Mouse (Mus musculus) urinary bladder, adult 2 months (tissue): ENCODE results near the gene Zfp658. TPM values are rescaled to one million over a fixed set of nuclear protein-coding genes. Genes with fewer than 3 reads are reported as not detected.
A peak's percentile ranks its signal among the peaks of the same experiment; 100 is the strongest.

ENCODE experiments used
- DNase-seq: peaks from one replicate; pipeline ENCODE4 v3.0.0; 2022; ENCODE audit warnings: low spot score
- polyA plus RNA-seq: library from polyadenylated mRNA; depleted of rRNA; stranded (reverse); fragments of >200 nt; gene quantifications from 2 replicates; pipeline ENCODE4 v1.2.3, GENCODE M21; 2012; rRNA removed

Gene Zfp658
- polyA plus RNA-seq, 1 experiment = 4.3 TPM

- no peak for DNase-seq
Measured at GRCm38 (mm10) chr7:43580526-43580925, 18.5 kb downstream of the Zfp658 start.

DNA sequence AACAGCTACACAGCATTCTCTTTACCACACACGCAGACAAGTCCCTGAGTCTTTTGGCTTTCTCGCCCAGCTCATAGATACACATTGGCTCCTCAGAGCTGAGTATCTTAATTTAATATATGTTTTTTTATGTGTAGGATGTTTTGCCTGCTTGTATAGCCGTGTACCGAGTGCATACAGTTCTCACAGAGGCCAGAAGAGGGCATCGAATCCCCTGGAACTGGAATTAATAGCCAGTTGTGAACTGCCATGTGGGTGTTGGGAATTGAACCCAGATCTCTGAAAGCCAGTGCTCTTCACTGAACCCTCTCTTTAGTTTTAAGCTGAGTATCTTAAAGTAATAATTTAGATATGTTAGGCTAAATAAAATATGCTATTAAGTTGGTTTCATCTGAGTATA, 22.7 kb downstream of the Zfp658 start:
- DNase-seq = no peak

- no peak for DNase-seq
Measured at GRCm38 (mm10) chr7:43601884-43602283, 39.8 kb downstream of the Zfp658 start.

GRCm38 (mm10) chr7:43606896-43607742, 45.1 kb downstream of the Zfp658 start, which contains the start of gene Zfp819:
Zfp819 (plus strand) TSS chr7:43607169.
- DNase-seq = peak; percentile 23

- DNase-seq = no peak
Measured at GRCm38 (mm10) chr7:43607743-43608287, 45.8 kb downstream of the Zfp658 start.

- no peak for DNase-seq
Measured at GRCm38 (mm10) chr7:43608316-43608824, 46.3 kb downstream of the Zfp658 start.

DNA sequence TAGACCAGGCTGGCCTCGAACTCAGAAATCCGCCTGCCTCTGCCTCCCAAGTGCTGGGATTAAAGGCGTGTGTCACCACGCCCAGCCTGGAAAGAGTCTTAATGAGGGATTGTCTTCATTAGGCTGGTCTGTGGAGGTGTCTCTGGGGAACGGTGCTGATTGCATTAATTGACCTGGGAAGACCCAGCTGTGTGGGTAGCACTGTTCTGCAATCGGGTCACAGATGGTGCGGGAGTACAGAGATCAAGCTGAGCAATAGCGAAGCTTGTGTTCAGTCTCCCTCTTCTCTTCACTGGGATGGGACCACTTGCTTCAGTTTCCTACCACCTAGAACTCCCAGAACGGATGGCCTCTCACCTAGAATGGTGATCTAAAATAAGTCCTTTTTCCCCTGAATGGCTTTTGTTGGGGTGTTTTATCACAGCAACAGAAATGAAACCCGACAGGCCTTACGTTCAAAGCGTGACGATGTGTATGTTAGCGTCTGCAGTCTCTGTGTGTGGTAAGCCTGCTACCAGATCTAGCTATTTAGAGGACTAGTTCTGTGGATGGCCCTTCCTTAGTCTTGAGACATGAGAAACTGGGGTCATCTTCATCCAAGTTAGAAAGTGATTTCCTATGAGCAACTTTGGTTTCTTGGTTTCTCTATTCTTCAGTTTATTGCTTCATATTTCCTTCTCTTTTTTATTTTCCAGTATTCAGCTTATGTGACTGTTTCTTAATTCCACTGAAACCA, 51.9 kb downstream of the Zfp658 start:
- no peak for DNase-seq

- DNase-seq = no peak
Measured at GRCm38 (mm10) chr7:43622927-43623326, 60.9 kb downstream of the Zfp658 start.

GRCm38 (mm10) chr7:43623819-43624218, 61.8 kb downstream of the Zfp658 start:
- DNase-seq = no peak

Other genes with a start within 250 kb of the Zfp658 start
- 11.9 and 13.1 TPM in 2 replicates for gene Zfp715, start 249.0 kb upstream of the Zfp658 start, polyA plus RNA-seq
- 0.30 and 0.50 TPM in 2 replicates for gene Siglecf, start 210.9 kb upstream of the Zfp658 start, polyA plus RNA-seq
- gene Siglecg, start 154.1 kb upstream of the Zfp658 start, polyA plus RNA-seq = 2.0 TPM in 2 replicates
- not detected in 2 replicates for gene Lim2, start 134.6 kb upstream of the Zfp658 start, polyA plus RNA-seq
- gene Nkg7, start 125.2 kb upstream of the Zfp658 start, polyA plus RNA-seq = 4.0 and 4.4 TPM in 2 replicates
- gene Cldnd2, start 121.5 kb upstream of the Zfp658 start, polyA plus RNA-seq = not detected in 2 replicates
- 244 and 246 TPM in 2 replicates for gene Etfb, start 118.2 kb upstream of the Zfp658 start, polyA plus RNA-seq
- gene Gm45233, start 118.1 kb upstream of the Zfp658 start, polyA plus RNA-seq = 0.12 and 0.56 TPM in 2 replicates
- 2.7 and 3.1 TPM in 2 replicates for gene Vsig10l, start 99.1 kb upstream of the Zfp658 start, polyA plus RNA-seq
- gene Iglon5, start 72.2 kb upstream of the Zfp658 start, polyA plus RNA-seq = 3.7 and 7.2 TPM in 2 replicates
- not detected in 2 replicates for gene 4931406B18Rik, start 56.3 kb upstream of the Zfp658 start, polyA plus RNA-seq
- 5.9 and 7.2 TPM in 2 replicates for gene Cd33, start 17.8 kb upstream of the Zfp658 start, polyA plus RNA-seq
- 6.8 and 7.1 TPM in 2 replicates for gene Zfp719, start 17.4 kb downstream of the Zfp658 start, polyA plus RNA-seq
- 0.03 TPM in 1 of 2 replicates, not detected in the other for gene Zfp819, start 44.9 kb downstream of the Zfp658 start, polyA plus RNA-seq
- not detected in 2 replicates for gene Ceacam18, start 72.5 kb downstream of the Zfp658 start, polyA plus RNA-seq
- gene Siglece, start 97.9 kb downstream of the Zfp658 start, polyA plus RNA-seq = 1.4 and 2.3 TPM in 2 replicates
- gene Ctu1, start 109.8 kb downstream of the Zfp658 start, polyA plus RNA-seq = 9.7 and 10.2 TPM in 2 replicates
- 0.06 and 0.07 TPM in 2 replicates for gene Klk14, start 128.2 kb downstream of the Zfp658 start, polyA plus RNA-seq
- gene Klk13, start 150.3 kb downstream of the Zfp658 start, polyA plus RNA-seq = 0.36 and 0.83 TPM in 2 replicates
- gene Klk12, start 206.6 kb downstream of the Zfp658 start, polyA plus RNA-seq = not detected in 2 replicates
- 0.23 TPM in 1 of 2 replicates, not detected in the other for gene Klk11, start 212.3 kb downstream of the Zfp658 start, polyA plus RNA-seq
- 0.49 and 0.59 TPM in 2 replicates for gene Klk10, start 218.8 kb downstream of the Zfp658 start, polyA plus RNA-seq
- gene Klk9, start 229.6 kb downstream of the Zfp658 start, polyA plus RNA-seq = 0.04 TPM in 1 of 2 replicates, not detected in the other
- 8.1 and 8.9 TPM in 2 replicates for gene Klk8, start 235.3 kb downstream of the Zfp658 start, polyA plus RNA-seq
- gene Klk7, start 249.0 kb downstream of the Zfp658 start, polyA plus RNA-seq = not detected in 2 replicates